Mouse (Mus musculus): Measurements from ENCODE around the gene Rbl1. TPM values are rescaled to one million over a fixed set of nuclear protein-coding genes. Genes with fewer than 3 reads are reported as not detected.

Gene Rbl1
- polyA plus RNA-seq (2014; fragmentation: Illumina TruSeq; extraction: RNeasy Lipid Tissue Mini Kit (QIAGEN cat#74804); ENCODE audit: low replicate concordance), result 47.4 TPM

DNA sequence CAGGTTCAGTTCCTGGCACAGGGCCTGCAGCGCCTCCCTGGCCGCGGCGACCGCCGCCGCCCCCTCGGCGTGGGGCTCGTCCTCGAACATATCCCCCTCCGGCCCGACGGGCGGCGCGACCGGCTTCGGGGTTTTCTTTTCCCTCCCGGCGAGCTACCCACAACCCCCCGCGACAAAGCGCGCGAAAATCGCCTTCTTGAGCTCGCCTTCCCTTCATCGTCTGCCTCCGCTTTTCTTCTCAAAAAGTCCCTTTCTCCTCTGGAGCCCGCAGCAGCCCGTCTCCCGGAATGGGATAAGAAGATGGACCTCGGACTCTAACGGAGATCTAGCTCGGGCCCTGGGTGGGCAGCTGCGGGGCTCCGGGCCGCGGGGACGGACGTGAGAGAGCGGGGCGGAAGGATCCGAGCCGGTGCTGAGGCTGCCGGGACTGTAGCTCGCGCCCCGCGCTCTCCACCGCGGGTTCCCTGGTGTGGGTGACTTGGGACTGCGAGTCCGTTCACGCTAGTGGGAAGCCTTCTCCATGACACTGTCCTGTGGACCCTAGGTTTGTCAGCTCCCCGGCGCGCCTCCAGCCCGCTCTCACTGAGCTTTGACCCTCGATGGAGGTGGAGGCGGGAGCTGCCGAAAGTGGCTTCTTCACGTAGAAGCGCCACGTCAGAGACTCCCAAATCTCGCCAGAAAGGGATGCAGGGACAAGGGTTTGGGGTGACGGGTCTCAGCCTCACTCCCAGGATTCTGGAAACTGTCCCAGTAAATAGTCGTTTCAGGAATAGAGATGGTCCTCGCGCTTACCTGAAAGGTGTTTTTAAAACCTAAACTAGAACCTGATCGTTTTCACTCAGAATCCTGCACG, at the start of gene Rbl1:
Gene Rbl1 (minus strand): TSS at position 169 of the 853 bp plus-strand sequence.

DNA sequence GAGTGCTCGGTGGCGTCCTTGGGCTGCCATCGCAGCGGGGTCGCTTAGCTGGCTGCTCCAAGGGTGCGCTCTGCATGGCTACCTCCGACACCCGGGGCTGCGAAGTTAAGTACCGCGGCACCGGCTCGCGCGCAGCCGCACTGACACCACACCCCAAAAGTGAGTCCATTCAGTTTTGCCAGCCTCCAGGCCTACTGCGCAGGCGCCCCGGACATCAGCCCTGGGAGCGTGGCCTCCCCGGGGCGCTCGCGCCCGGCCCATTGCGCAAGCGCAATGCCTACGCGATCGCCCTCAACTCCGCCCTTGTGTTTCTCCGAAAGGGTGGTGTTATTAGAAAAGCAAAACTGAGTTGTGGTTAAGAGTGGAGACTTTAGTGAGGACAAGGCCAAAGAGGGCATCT, 69.3 kb downstream of the Rbl1 start, which contains the start of gene Samhd1:
Gene Samhd1 (minus strand): TSS at position 252 of the 400 bp plus-strand sequence.

Other genes with a start within 250 kb of the Rbl1 start
- gene Ndrg3, start 212.5 kb downstream of the Rbl1 start, polyA plus RNA-seq (2014; fragmentation: Illumina TruSeq; extraction: RNeasy Lipid Tissue Mini Kit (QIAGEN cat#74804); ENCODE audit: low replicate concordance), result 57.4 TPM
- gene Dsn1, start 197.4 kb downstream of the Rbl1 start, polyA plus RNA-seq (2014; fragmentation: Illumina TruSeq; extraction: RNeasy Lipid Tissue Mini Kit (QIAGEN cat#74804); ENCODE audit: low replicate concordance), result 14.5 TPM
- gene Soga1, start 125.3 kb downstream of the Rbl1 start, polyA plus RNA-seq (2014; fragmentation: Illumina TruSeq; extraction: RNeasy Lipid Tissue Mini Kit (QIAGEN cat#74804); ENCODE audit: low replicate concordance), result 0.11 TPM
- gene Tldc2, start 117.5 kb downstream of the Rbl1 start, polyA plus RNA-seq (2014; fragmentation: Illumina TruSeq; extraction: RNeasy Lipid Tissue Mini Kit (QIAGEN cat#74804); ENCODE audit: low replicate concordance), result 0.89 TPM
- 442 TPM for gene Samhd1, start 69.3 kb downstream of the Rbl1 start, polyA plus RNA-seq (2014; fragmentation: Illumina TruSeq; extraction: RNeasy Lipid Tissue Mini Kit (QIAGEN cat#74804); ENCODE audit: low replicate concordance)
- gene Rpn2, start 74.5 kb upstream of the Rbl1 start, polyA plus RNA-seq (2014; fragmentation: Illumina TruSeq; extraction: RNeasy Lipid Tissue Mini Kit (QIAGEN cat#74804); ENCODE audit: low replicate concordance), result 162 TPM
- not detected for gene Mroh8, start 75.0 kb upstream of the Rbl1 start, polyA plus RNA-seq (2014; fragmentation: Illumina TruSeq; extraction: RNeasy Lipid Tissue Mini Kit (QIAGEN cat#74804); ENCODE audit: low replicate concordance)
- not detected for gene Ghrh, start 143.0 kb upstream of the Rbl1 start, polyA plus RNA-seq (2014; fragmentation: Illumina TruSeq; extraction: RNeasy Lipid Tissue Mini Kit (QIAGEN cat#74804); ENCODE audit: low replicate concordance)
- 2.8 TPM for gene Manbal, start 163.1 kb upstream of the Rbl1 start, polyA plus RNA-seq (2014; fragmentation: Illumina TruSeq; extraction: RNeasy Lipid Tissue Mini Kit (QIAGEN cat#74804); ENCODE audit: low replicate concordance)
- 4.9 TPM for gene Src, start 213.9 kb upstream of the Rbl1 start, polyA plus RNA-seq (2014; fragmentation: Illumina TruSeq; extraction: RNeasy Lipid Tissue Mini Kit (QIAGEN cat#74804); ENCODE audit: low replicate concordance)